Mouse (Mus musculus): ENCODE data around the gene Sirt2. TPM values are rescaled to one million over a fixed set of nuclear protein-coding genes. Genes with fewer than 3 reads are reported as not detected.

The Sirt2 gene
- total and polyA plus RNA-seq, 3 experiments, result 35.7 to 72.4 TPM; not detected in 1

GRCm38 (mm10) chr7:28832137-28832536 is 65.6 kb downstream of the Sirt2 start:
- H3K27ac ChIP-seq (ENCODE audit: control insufficient read depth, low read depth, low read length), result 0 out of 2 replicates have a peak overlapping the region, but pooled peaks have one; percentile 4
- no peak overlapping the region for H3K9ac ChIP-seq (ENCODE audit: control insufficient read depth, low read depth, low read length, poor library complexity, severe bottlenecking)
- TF ChIP-seq GATA1 (IDR thresholded peaks at IDR 0.05; ENCODE audit: low read depth, low read length) (peak; percentile 46; the same call in 1 of the 2 replicates), POLR2AphosphoS5 (IDR thresholded peaks at IDR 0.05; ENCODE audit: borderline replicate concordance, low read depth, low read length) (no peak), SIN3A (IDR thresholded peaks at IDR 0.05; ENCODE audit: low read length) (0 out of 2 replicates have a peak, but pooled peaks have one; percentile 14), HCFC1 (IDR thresholded peaks at IDR 0.05; ENCODE audit: low read depth, low read length) (0 out of 2 replicates have a peak, but pooled peaks have one; percentile 17), TCF12 (IDR thresholded peaks at IDR 0.05; ENCODE audit: low read depth, low read length) (no peak), SMC3 (IDR thresholded peaks at IDR 0.05; ENCODE audit: low read depth, low read length) (no peak), ETS1 (IDR thresholded peaks at IDR 0.05; ENCODE audit: low read depth, low read length) (peak; percentile 54; the same call in 1 of the 2 replicates), ZKSCAN1 (IDR thresholded peaks at IDR 0.05; ENCODE audit: low read depth, low read length) (peak; percentile 95), MAZ (IDR thresholded peaks at IDR 0.05; ENCODE audit: low read depth, low read length) (peak; percentile 67; the same call in 1 of the 2 replicates), ELF1 (IDR thresholded peaks at IDR 0.05; ENCODE audit: low read depth, low read length) (peak; percentile 32; the same call in 1 of the 2 replicates)
- peaks cover 2 to 17% of the 10 kb centered on the region in 2 experiments; a peak in 2 of 4 replicates for H3K4me1 ChIP-seq (ENCODE audit: control insufficient read depth in 1 of 2, insufficient read depth in 2 of 2, low read length in 2 of 2)
- H3K79me2 ChIP-seq (ENCODE audit: control insufficient read depth, insufficient read depth, low read length, poor library complexity), result no peaks in the 10 kb centered on the region
- peak; percentile 61 for DNase-seq (ENCODE audit: low read depth, low spot score)
- no peaks in the 10 kb centered on the region for H3K27me3 ChIP-seq (ENCODE audit: control insufficient read depth in 1 of 2, insufficient read depth in 2 of 2, low read length in 2 of 2)
- peaks cover 2 to 12% of the 10 kb centered on the region in 2 experiments; a peak in 3 of 4 replicates for H3K36me3 ChIP-seq (ENCODE audit: control insufficient read depth in 1 of 2, insufficient read depth in 2 of 2, low read length in 2 of 2)
- no peaks in the 10 kb centered on the region for H3K9me3 ChIP-seq (replicated peaks; ENCODE audit: insufficient read depth, low read length)
- H3K4me3 ChIP-seq (ENCODE audit: control insufficient read depth in 1 of 2, insufficient read depth in 1 of 2, low read depth in 2 of 2, low read length in 2 of 2), result no peak overlapping the region

- Histone ChIP-seq H3K4me3 (ENCODE audit: control insufficient read depth in 1 of 2, insufficient read depth in 1 of 2, low read depth in 2 of 2, low read length in 2 of 2) (no peak within 1 kb of the TSS), H3K27ac (ENCODE audit: control insufficient read depth, low read depth, low read length) (no peak within 1 kb of the TSS), H3K9ac (ENCODE audit: control insufficient read depth, low read depth, low read length, poor library complexity, severe bottlenecking) (no peak within 1 kb of the TSS), H3K4me1 (ENCODE audit: control insufficient read depth in 1 of 2, insufficient read depth in 2 of 2, low read length in 2 of 2) (peaks cover 2 to 13% of the 10 kb centered on the region in 2 experiments; a peak in 2 of 4 replicates), H3K27me3 (ENCODE audit: control insufficient read depth in 1 of 2, insufficient read depth in 2 of 2, low read length in 2 of 2) (no peaks in the 10 kb centered on the region), H3K79me2 (ENCODE audit: control insufficient read depth, insufficient read depth, low read length, poor library complexity) (no peaks in the 10 kb centered on the region), H3K36me3 (ENCODE audit: control insufficient read depth in 1 of 2, insufficient read depth in 2 of 2, low read length in 2 of 2) (peaks cover 2 to 9% of the 10 kb centered on the region in 2 experiments; a peak in 3 of 4 replicates), H3K9me3 (replicated peaks; ENCODE audit: insufficient read depth, low read length) (no peaks in the 10 kb centered on the region)
- no peak for TF ChIP-seq ZMIZ1 (IDR thresholded peaks at IDR 0.05; ENCODE audit: low read depth, low read length)
- TF ChIP-seq MEF2A (IDR thresholded peaks at IDR 0.05; ENCODE audit: extremely low read depth, insufficient replicate concordance, low read depth, low read length, poor library complexity, severe bottlenecking), result no peak
- no peak for TF ChIP-seq MAZ (IDR thresholded peaks at IDR 0.05; ENCODE audit: low read depth, low read length)
- no peak for TF ChIP-seq JUND (IDR thresholded peaks at IDR 0.05; ENCODE audit: low read depth, low read length)
- no peak for TF ChIP-seq NELFE (IDR thresholded peaks at IDR 0.05; ENCODE audit: low read depth, low read length)
- no peak for TF ChIP-seq GATA1 (IDR thresholded peaks at IDR 0.05; ENCODE audit: low read depth, low read length)
- no peak for TF ChIP-seq KAT2A (conservative IDR thresholded peaks at IDR 0.05; ENCODE audit: low read depth, low read length)
- TF ChIP-seq EP300 (IDR thresholded peaks at IDR 0.05; ENCODE audit: low read depth in 1 of 2, low read length in 2 of 2), result no peak
- no peak for TF ChIP-seq SIN3A (IDR thresholded peaks at IDR 0.05; ENCODE audit: low read length)
- no peak for TF ChIP-seq USF2 (IDR thresholded peaks at IDR 0.05; ENCODE audit: borderline replicate concordance in 1 of 2, insufficient read depth in 1 of 2, low read depth in 1 of 2, low read length in 2 of 2)
- no peak for TF ChIP-seq ZC3H11A (IDR thresholded peaks at IDR 0.05; ENCODE audit: low read depth, low read length)
- TF ChIP-seq MAX (IDR thresholded peaks at IDR 0.05; ENCODE audit: low read length), result no peak
- DNase-seq (ENCODE audit: low read depth, low spot score), result no peak
Measured at GRCm38 (mm10) chr7:28833723-28834347, 67.3 kb downstream of the Sirt2 start, which contains the start of gene Lgals4. Gene Lgals4 (plus strand): TSS chr7:28833854.

All from MEL (cell line).